Mouse (Mus musculus) adrenal gland, adult 10 weeks (tissue): ENCODE data around the gene Pawr. TPM values are rescaled to one million over a fixed set of nuclear protein-coding genes. Genes with fewer than 3 reads are reported as not detected.

ENCODE experiments used
- polyA plus RNA-seq: library from polyadenylated mRNA; stranded (reverse); fragments of 350-450 nt; fragmentation: Illumina TruSeq; extraction: RNeasy Lipid Tissue Mini Kit (QIAGEN cat#74804); gene quantifications from one replicate; pipeline ENCODE4 v1.2.3, GENCODE M21; 2014; ENCODE audit warnings: low read depth, low replicate concordance

The Pawr gene
- 21.5 TPM for polyA plus RNA-seq

GRCm38 (mm10) chr10:108331784-108332561 lies at the start of gene Pawr:
Gene Pawr (plus strand): TSS chr10:108332121.

Other genes starting within 250 kb of the Pawr start
- 219 TPM for gene Ppp1r12a, start 169.9 kb upstream of the Pawr start, polyA plus RNA-seq